Comparison of ENCODE assay signal across 8 mouse cellular contexts in genomic region chr12:111713004-111713651, GRCm38 (mm10). TPM values are rescaled to one million over a fixed set of nuclear protein-coding genes. Genes with fewer than 3 reads are reported as not detected.
DNase-seq lines count a peak whose midpoint lies in the region; ATAC-seq and TF ChIP-seq lines count a peak whose summit lies in the region.

Gene Bag5 (minus strand): TSS chr12:111713257.
Gene Apopt1 (plus strand): TSS chr12:111713261.

- TF ChIP-seq CTCF in thymus, adult 2 months (IDR thresholded peaks at IDR 0.05; ENCODE audit: borderline replicate concordance, control insufficient read depth, extremely low read depth, insufficient read depth, low read length, poor library complexity) = peak; percentile 29; the same call in 1 of the 2 replicates

- H3K4me3 ChIP-seq in lung, embryonic 16.5 days (ENCODE audit: low read length) = peak within 1 kb of the TSS; percentile 100
- H3K4me3 ChIP-seq in thymus, adult 2 months (ENCODE audit: control insufficient read depth, insufficient read depth, low read length) = peak within 1 kb of the TSS; percentile 70

- no peaks in the 10 kb centered on the region for H3K9me3 ChIP-seq in lung, embryonic 16.5 days (ENCODE audit: control insufficient read depth, low read length)

- H3K4me2 ChIP-seq in lung, embryonic 16.5 days (ENCODE audit: low read depth, low read length) = peak within 1 kb of the TSS; percentile 88

- peak within 1 kb of the TSS; percentile 63 for H3K27ac ChIP-seq in lung, embryonic 16.5 days (ENCODE audit: low read length)
- H3K27ac ChIP-seq in thymus, adult 2 months (ENCODE audit: control insufficient read depth, insufficient read depth, low read length) = no peak within 1 kb of the TSS

- peak within 1 kb of the TSS; percentile 99 for H3K9ac ChIP-seq in lung, embryonic 16.5 days (ENCODE audit: low read length)

- ATAC-seq in lung, embryonic 16.5 days (ENCODE audit: low read depth) = peak; percentile 96

- 0% methylated on average over 57 of the region's 86 CpGs for WGBS in lung, embryonic 16.5 days
- under 1% methylated on average over 86 of the region's 86 CpGs for WGBS in thymus, adult 2 months

- no peaks in the 10 kb centered on the region for H3K27me3 ChIP-seq in lung, embryonic 16.5 days (ENCODE audit: control insufficient read depth, insufficient read depth, low read depth, low read length)
- no peaks in the 10 kb centered on the region for H3K27me3 ChIP-seq in thymus, adult 2 months (ENCODE audit: control insufficient read depth, insufficient read depth, low read length)

- peaks cover 26% of the 10 kb centered on the region for H3K36me3 ChIP-seq in lung, embryonic 16.5 days (ENCODE audit: control insufficient read depth, insufficient read depth, low read length)
- H3K36me3 ChIP-seq in thymus, adult 2 months (ENCODE audit: control insufficient read depth, insufficient read depth, low read length) = peaks cover 23% of the 10 kb centered on the region

- DNase-seq in Muller cell, postnatal 12 days (ENCODE audit: inconsistent ontology term) = peak; percentile 94
- peak; percentile 88 for DNase-seq in cerebellum, adult 8-10 months
- DNase-seq in forelimb bud, embryonic 11.5 days (ENCODE audit: low read depth, low spot score) = peak; percentile 88
- DNase-seq in heart, postnatal 4 days = peak; percentile 93
- DNase-seq in layer of hippocampus, adult 8-10 months (ENCODE audit: low spot score in 2 of 2) = peak; percentile 83 to 87
- DNase-seq in ovary, adult 18-20 months (ENCODE audit: low spot score) = peak; percentile 86
- peak; percentile 93 for DNase-seq in thymus, adult 2 months

- TF ChIP-seq POLR2A in thymus, adult 2 months (IDR thresholded peaks at IDR 0.05; ENCODE audit: control insufficient read depth, extremely low read depth, insufficient read depth, low read length, poor library complexity) = peak; percentile 93

- peaks cover 17% of the 10 kb centered on the region for H3K4me1 ChIP-seq in lung, embryonic 16.5 days (replicated peaks; ENCODE audit: control insufficient read depth, insufficient read depth, low read length)
- H3K4me1 ChIP-seq in thymus, adult 2 months (replicated peaks; ENCODE audit: control insufficient read depth, insufficient read depth, low read length) = peaks cover 14% of the 10 kb centered on the region

RNA-seq across cellular contexts. Expression of gene Bag5, which starts in this region (rescaled TPM):
- 10 to 100 TPM; 29.3 to 32.6 TPM for total RNA-seq in heart, postnatal 4 days (2021)
- total RNA-seq in layer of hippocampus, adult 8-10 months (2022) = 10 to 100 TPM; 47.1 to 50.7 (median 48.3) TPM
- polyA plus RNA-seq in lung, embryonic 16.5 days (2015; fragmentation: Nextera tagmentation; extraction: Ambion mirVana) = 50.2 and 50.7 TPM in 2 replicates
- polyA plus RNA-seq in thymus, adult 2 months (2012; rRNA removed) = 12.8 and 16.6 TPM in 2 replicates

RNA-seq across cellular contexts. Expression of gene Apopt1, which starts in this region (rescaled TPM):
- 10 to 100 TPM; 40.0 to 42.1 TPM for total RNA-seq in heart, postnatal 4 days (2021)
- 10 to 100 TPM; 30.9 to 34.4 (median 33.7) TPM for total RNA-seq in layer of hippocampus, adult 8-10 months (2022)
- polyA plus RNA-seq in lung, embryonic 16.5 days (2015; fragmentation: Nextera tagmentation; extraction: Ambion mirVana) = 45.7 and 47.0 TPM in 2 replicates
- polyA plus RNA-seq in thymus, adult 2 months (2012; rRNA removed) = 32.3 and 38.8 TPM in 2 replicates
